Mouse (Mus musculus) erythroid progenitor cell, adult 5-6 weeks (primary cell): ENCODE measurements around the gene Kctd20. TPM values are rescaled to one million over a fixed set of nuclear protein-coding genes. Genes with fewer than 3 reads are reported as not detected.
A peak's percentile ranks its signal among the peaks of the same experiment; 100 is the strongest.

Source experiments
- ATAC-seq: replicated peaks from 2 replicates; pipeline ENCODE4 v1.8.0; 2016; ENCODE audit warnings: moderate number of reproducible peaks, mild to moderate bottlenecking, moderate TSS enrichment, inconsistent platforms; ENCODE audit not compliant: poor library complexity, low FRiP score, severe bottlenecking
- total RNA-seq, 2 experiments: library from RNA; stranded (forward) in 1 of 2; stranded (reverse) in 1 of 2; fragments of 150-400 nt in 1 of 2; fragments of 186-747, 209-891 nt in 1 of 2; gene quantifications; 2 replicates each; pipeline versions ENCODE4 v1.2.3 to v1.2.4; 2015 to 2017; ENCODE audit warnings: low replicate concordance in 2 of 2

Kctd20 gene
- total RNA-seq, 2 experiments from 2014 or later, result 88.4 to 128 TPM

DNA sequence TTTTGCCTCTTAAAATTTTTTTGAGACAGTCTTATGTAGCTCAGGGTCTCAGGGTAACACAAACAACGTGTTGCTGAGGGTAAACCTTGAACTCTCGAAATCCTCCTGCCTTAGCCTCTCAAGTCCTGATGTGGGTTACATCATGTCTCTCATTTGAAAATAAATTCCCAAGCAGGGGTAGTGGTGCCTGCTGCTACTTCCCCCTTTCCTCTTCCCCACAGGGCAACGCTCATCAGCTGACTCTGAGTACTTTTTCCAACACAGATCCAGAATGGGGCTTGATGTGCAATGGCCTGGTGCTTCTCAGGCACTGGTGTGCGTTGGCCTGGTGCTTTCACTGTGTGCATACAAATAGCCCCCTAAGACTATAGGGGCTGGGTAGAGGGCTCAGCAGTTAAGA lies 57.4 kb downstream of the Kctd20 start:
- no peak for ATAC-seq

DNA sequence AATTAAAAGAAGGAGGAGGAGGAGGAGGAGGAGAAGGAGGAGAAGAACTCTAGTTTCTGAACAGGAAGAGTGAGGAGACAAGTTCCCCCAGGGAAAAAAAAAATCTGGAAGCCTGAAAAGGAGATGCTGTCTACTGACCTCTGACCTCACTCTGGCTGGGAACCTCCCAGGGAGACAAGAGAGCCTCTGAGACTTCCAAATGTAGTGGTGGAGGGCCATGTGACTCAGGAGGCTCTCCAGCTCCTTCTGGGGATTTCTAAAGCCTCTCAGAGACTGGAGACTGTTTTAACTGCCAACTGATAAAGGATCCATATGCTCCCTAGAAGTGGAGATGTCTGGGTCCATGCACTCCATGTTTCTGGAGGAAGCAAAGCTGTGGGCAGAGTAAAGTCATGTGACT lies 62.5 kb downstream of the Kctd20 start:
- no peak for ATAC-seq

GRCm38 (mm10) chr17:29015638-29016037 lies 63.9 kb downstream of the Kctd20 start:
- peak; percentile 71 for ATAC-seq

- no peak for ATAC-seq
Observed at GRCm38 (mm10) chr17:29016705-29017104, 65.0 kb downstream of the Kctd20 start.

GRCm38 (mm10) chr17:29018292-29018984 lies 66.7 kb downstream of the Kctd20 start:
- ATAC-seq, result peak; percentile 58

Other genes with a start within 250 kb of the Kctd20 start
- 2.1 TPM in 1 of 2 replicates, not detected in the other for gene AC170998.1, start 225.9 kb upstream of the Kctd20 start, total RNA-seq (2015; ENCODE audit: low replicate concordance)
- gene AC170998.1, start 225.9 kb upstream of the Kctd20 start, total RNA-seq (2017; ENCODE audit: low replicate concordance), result 13.0 TPM in 1 of 2 replicates, not detected in the other
- 2.2 and 12.2 TPM in 2 replicates for gene Mapk13, start 182.7 kb upstream of the Kctd20 start, total RNA-seq (2015; ENCODE audit: low replicate concordance)
- gene Mapk13, start 182.7 kb upstream of the Kctd20 start, total RNA-seq (2017; ENCODE audit: low replicate concordance), result 0.61 and 4.2 TPM in 2 replicates
- 497 and 560 TPM in 2 replicates for gene Brpf3, start 150.9 kb upstream of the Kctd20 start, total RNA-seq (2015; ENCODE audit: low replicate concordance)
- 243 and 286 TPM in 2 replicates for gene Brpf3, start 150.9 kb upstream of the Kctd20 start, total RNA-seq (2017; ENCODE audit: low replicate concordance)
- 2.2 TPM in 1 of 2 replicates, not detected in the other for gene Pnpla1, start 93.5 kb upstream of the Kctd20 start, total RNA-seq (2015; ENCODE audit: low replicate concordance)
- not detected in 2 replicates for gene Pnpla1, start 93.5 kb upstream of the Kctd20 start, total RNA-seq (2017; ENCODE audit: low replicate concordance)
- not detected in 2 replicates for gene 4930539E08Rik, start 36.6 kb upstream of the Kctd20 start, total RNA-seq (2015; ENCODE audit: low replicate concordance)
- gene 4930539E08Rik, start 36.6 kb upstream of the Kctd20 start, total RNA-seq (2017; ENCODE audit: low replicate concordance), result not detected in 2 replicates
- gene Pxt1, start 8.1 kb upstream of the Kctd20 start, total RNA-seq (2015; ENCODE audit: low replicate concordance), result 3.2 TPM in 1 of 2 replicates, not detected in the other
- gene Pxt1, start 8.1 kb upstream of the Kctd20 start, total RNA-seq (2017; ENCODE audit: low replicate concordance), result not detected in 2 replicates
- gene Stk38, start 56.0 kb downstream of the Kctd20 start, total RNA-seq (2015; ENCODE audit: low replicate concordance), result 112 and 129 TPM in 2 replicates
- gene Stk38, start 56.0 kb downstream of the Kctd20 start, total RNA-seq (2017; ENCODE audit: low replicate concordance), result 111 and 134 TPM in 2 replicates
- gene Srsf3, start 80.7 kb downstream of the Kctd20 start, total RNA-seq (2015; ENCODE audit: low replicate concordance), result 336 and 352 TPM in 2 replicates
- gene Srsf3, start 80.7 kb downstream of the Kctd20 start, total RNA-seq (2017; ENCODE audit: low replicate concordance), result 441 and 499 TPM in 2 replicates
- gene Cdkn1a, start 139.0 kb downstream of the Kctd20 start, total RNA-seq (2015; ENCODE audit: low replicate concordance), result 0.84 and 2.5 TPM in 2 replicates
- gene Cdkn1a, start 139.0 kb downstream of the Kctd20 start, total RNA-seq (2017; ENCODE audit: low replicate concordance), result 2.3 TPM in 1 of 2 replicates, not detected in the other
- 15.9 and 22.7 TPM in 2 replicates for gene Rab44, start 162.2 kb downstream of the Kctd20 start, total RNA-seq (2015; ENCODE audit: low replicate concordance)
- 22.2 and 28.0 TPM in 2 replicates for gene Rab44, start 162.2 kb downstream of the Kctd20 start, total RNA-seq (2017; ENCODE audit: low replicate concordance)